Mouse (Mus musculus) heart, embryonic 15.5 days (tissue): Measurements from ENCODE around the gene Tenm4. TPM values are rescaled to one million over a fixed set of nuclear protein-coding genes. Genes with fewer than 3 reads are reported as not detected.

ENCODE experiments used
- ATAC-seq: fragments of 200-750 bp; cut with Nextera tagmentation; replicated peaks from 2 replicates; pipeline ENCODE4 v1.8.0; 2017; ENCODE audit warnings: low read depth, moderate TSS enrichment; ENCODE audit not compliant: insufficient number of reproducible peaks, insufficient read depth, low FRiP score
- H3K27ac ChIP-seq: fragments of 300-500 bp; sonication (generic); 2 replicates; pipeline ENCODE4 v1.5.1; 2015; ENCODE audit warnings: mild to moderate bottlenecking, inconsistent platforms
- H3K27me3 ChIP-seq: fragments of 300-500 bp; sonication (generic); 2 replicates; pipeline ENCODE4 v1.6.1; 2015; ENCODE audit warnings: inconsistent platforms
- H3K36me3 ChIP-seq: fragments of 300-500 bp; sonication (generic); 2 replicates; pipeline ENCODE4 v1.6.1; 2015; ENCODE audit warnings: mild to moderate bottlenecking, inconsistent platforms
- H3K4me1 ChIP-seq: fragments of 300-500 bp; sonication (generic); replicated peaks from 2 replicates; pipeline ENCODE4 v1.6.1; 2015; ENCODE audit warnings: inconsistent platforms
- H3K4me2 ChIP-seq: fragments of 300-500 bp; sonication (generic); 2 replicates; pipeline ENCODE4 v1.6.1; 2015; ENCODE audit warnings: inconsistent platforms, mild to moderate bottlenecking, moderate library complexity
- H3K4me3 ChIP-seq: fragments of 300-500 bp; sonication (generic); 2 replicates; pipeline ENCODE4 v1.5.1; 2015; ENCODE audit warnings: mild to moderate bottlenecking, inconsistent platforms
- H3K9ac ChIP-seq: fragments of 300-500 bp; sonication (generic); 2 replicates; pipeline ENCODE4 v1.6.1; 2015; ENCODE audit warnings: mild to moderate bottlenecking, inconsistent platforms
- H3K9me3 ChIP-seq: fragments of 300-500 bp; sonication (generic); replicated peaks from 2 replicates; pipeline ENCODE4 v1.6.1; 2016; ENCODE audit warnings: inconsistent platforms
- WGBS: fragments of 180-500 bp; shearing (Covaris S2); methylation state at CpG from one replicate; pipeline ENCODE4 v1.1.7; 2015; ENCODE audit warnings: mixed read lengths; 5-methylcytosine and 5-hydroxymethylcytosine counted together
- polyA plus RNA-seq: library from polyadenylated mRNA; unstranded; fragments of >200 nt; fragmentation: Nextera tagmentation; extraction: Ambion mirVana; gene quantifications from 2 replicates; pipeline ENCODE4 v1.2.1, GENCODE M21; 2015

Gene Tenm4
- polyA plus RNA-seq, 1 experiment from 2014 or later, result 7.9 TPM

DNA sequence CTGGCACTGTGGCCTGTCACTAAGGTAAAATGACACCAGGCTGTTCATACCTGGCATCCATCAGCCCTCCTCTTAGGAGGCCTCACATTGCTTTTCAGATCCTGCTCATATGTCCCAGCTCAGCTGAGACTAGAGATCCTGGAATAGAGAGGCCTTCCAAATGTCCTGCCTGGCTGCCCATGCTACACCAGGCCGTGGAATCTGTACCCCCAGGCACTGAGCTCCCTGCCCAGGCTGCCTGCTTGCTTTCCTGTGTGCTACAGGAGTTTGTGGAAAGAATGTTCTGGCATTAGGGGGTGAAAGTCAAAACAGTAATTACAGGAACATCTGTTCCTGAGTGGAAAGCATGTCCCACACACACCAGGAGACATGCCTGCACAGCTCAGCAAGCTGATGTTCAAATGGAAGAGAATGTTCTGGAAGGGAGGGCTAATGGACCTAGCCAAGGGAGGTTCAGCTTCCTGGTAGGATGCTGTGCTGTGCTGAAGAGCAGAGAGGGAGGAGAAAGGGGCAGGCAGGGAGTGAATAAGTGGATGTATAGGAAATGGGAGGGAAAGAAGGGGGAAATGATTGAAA, 313.0 kb downstream of the Tenm4 start:
- Histone ChIP-seq H3K27me3 (no peaks in the 10 kb centered on the region), H3K36me3 (no peaks in the 10 kb centered on the region), H3K9ac (no peak overlapping the region), H3K4me3 (no peak overlapping the region), H3K9me3 (no peaks in the 10 kb centered on the region), H3K4me1 (no peaks in the 10 kb centered on the region), H3K4me2 (no peak overlapping the region), H3K27ac (no peak overlapping the region)
- no peak for ATAC-seq
- 83% methylated on average over 1 of the region's 1 CpGs for WGBS

DNA sequence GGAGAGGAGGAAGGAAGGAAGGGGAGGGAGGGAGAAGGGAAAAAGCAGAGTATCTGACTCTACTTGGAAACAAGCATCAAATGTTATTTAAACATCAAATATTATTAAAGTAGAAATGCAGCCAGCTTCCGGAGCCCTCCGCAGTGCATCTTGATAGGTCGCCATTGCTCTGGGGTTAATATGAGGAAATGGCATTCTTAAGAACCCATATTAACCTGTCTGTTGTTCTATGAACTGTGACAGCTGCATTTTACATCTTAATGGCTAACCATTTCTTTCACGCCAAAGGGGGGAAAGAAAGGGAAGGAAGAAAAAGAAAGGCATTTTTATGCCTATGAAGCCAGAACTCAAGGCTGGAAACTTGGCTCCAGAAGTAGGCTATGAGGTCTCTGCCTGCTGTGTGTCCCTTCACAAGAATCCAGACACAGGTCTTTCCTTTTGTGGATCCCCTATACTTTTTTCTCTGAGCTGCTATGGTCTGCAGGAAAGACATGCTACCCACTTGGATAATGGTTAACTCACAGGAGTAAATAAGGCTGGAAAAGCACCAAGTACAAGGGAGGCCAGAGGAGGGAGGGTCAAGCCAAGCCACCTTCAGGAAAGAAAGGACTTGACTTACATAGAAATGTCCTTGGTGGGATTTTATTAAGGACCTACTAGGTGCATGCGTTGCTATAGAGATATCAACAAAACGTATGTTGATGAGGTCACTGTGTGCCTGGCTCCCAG, 318.5 kb downstream of the Tenm4 start:
- 88% methylated on average over 6 of the region's 6 CpGs for WGBS
- no peaks in the 10 kb centered on the region for H3K9me3 ChIP-seq

DNA sequence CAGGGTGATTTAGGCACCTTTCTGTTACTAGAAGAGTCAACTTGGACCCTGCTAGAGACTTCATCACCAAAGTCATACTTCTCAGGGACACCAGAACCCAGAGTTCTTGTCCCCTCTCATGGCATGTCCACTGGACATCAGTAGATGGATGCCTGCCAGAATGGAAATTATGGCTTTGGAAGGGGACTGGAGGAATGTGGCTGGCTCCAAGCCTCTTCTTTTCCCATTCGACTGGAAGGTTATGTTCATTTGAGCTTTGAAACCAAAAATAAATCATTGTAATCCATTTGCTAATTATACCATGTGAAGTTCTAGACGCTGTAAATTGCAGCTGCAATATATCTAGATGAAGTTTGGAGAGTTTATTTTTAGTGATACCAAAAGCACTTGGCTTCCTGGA, 320.9 kb downstream of the Tenm4 start:
- no peak overlapping the region for H3K4me3 ChIP-seq
- no peak overlapping the region for H3K9ac ChIP-seq
- H3K36me3 ChIP-seq, result no peaks in the 10 kb centered on the region
- no peak for ATAC-seq
- no peaks in the 10 kb centered on the region for H3K9me3 ChIP-seq
- H3K4me1 ChIP-seq, result peaks cover 9% of the 10 kb centered on the region
- H3K27ac ChIP-seq, result no peak overlapping the region
- 11% methylated on average over 2 of the region's 2 CpGs for WGBS
- H3K27me3 ChIP-seq, result no peaks in the 10 kb centered on the region
- no peak overlapping the region for H3K4me2 ChIP-seq

More for the DNA sequence above, 318.5 kb downstream of the Tenm4 start:
- no peaks in the 10 kb centered on the region for H3K36me3 ChIP-seq
- H3K27me3 ChIP-seq, result no peaks in the 10 kb centered on the region
- no peak overlapping the region for H3K9ac ChIP-seq
- H3K4me2 ChIP-seq, result no peak overlapping the region
- no peak for ATAC-seq
- no peak overlapping the region for H3K4me3 ChIP-seq
- H3K4me1 ChIP-seq, result peaks cover 9% of the 10 kb centered on the region
- no peak overlapping the region for H3K27ac ChIP-seq

DNA sequence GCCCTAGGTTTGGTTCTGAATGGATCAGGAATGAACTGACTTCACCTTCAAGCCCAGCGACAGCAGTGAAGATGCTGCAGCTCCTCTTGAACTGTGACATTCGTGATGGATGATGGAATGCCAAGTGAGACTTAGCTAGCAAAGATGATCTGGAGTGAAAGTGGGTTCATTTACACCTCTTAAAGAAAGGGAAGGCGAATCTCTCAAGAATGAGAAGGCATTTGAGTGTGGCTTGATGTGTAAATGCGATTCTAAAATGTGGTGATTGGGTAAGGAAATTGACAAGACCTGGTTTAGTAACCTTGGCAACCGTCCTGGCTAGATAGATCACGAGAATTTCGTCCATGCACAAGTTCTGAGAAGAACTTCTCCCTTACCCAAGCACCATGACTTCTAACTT, 321.6 kb downstream of the Tenm4 start:
- peaks cover 9% of the 10 kb centered on the region for H3K4me1 ChIP-seq
- no peak overlapping the region for H3K4me3 ChIP-seq
- ATAC-seq, result no peak
- 87% methylated on average over 7 of the region's 7 CpGs for WGBS
- no peak overlapping the region for H3K27ac ChIP-seq
- no peak overlapping the region for H3K4me2 ChIP-seq
- no peaks in the 10 kb centered on the region for H3K9me3 ChIP-seq
- H3K27me3 ChIP-seq, result no peaks in the 10 kb centered on the region
- H3K9ac ChIP-seq, result no peak overlapping the region
- H3K36me3 ChIP-seq, result no peaks in the 10 kb centered on the region

DNA sequence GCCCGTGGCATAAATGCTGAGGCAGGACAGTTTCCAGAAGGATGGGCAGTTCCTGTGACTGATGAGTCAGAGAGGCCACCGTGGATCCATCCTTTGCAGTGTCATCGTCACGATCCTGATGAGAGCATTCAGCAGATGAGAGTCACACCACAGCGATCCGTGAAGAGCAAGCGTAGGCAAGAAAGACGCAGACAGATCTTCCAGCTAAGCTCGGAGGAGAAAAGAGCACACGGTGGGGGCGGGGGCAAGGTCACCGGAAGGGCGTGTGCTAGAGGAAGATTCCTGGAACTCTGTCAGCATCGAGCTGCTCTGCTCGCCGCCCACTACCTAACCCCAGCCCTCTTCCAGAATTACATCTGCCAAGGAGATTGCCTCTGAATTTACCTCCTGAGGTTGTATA, 323.0 kb downstream of the Tenm4 start:
- Histone ChIP-seq H3K36me3 (no peaks in the 10 kb centered on the region), H3K9ac (no peak overlapping the region), H3K27ac (no peak overlapping the region), H3K4me1 (peaks cover 9% of the 10 kb centered on the region), H3K4me3 (no peak overlapping the region), H3K9me3 (no peaks in the 10 kb centered on the region), H3K27me3 (no peaks in the 10 kb centered on the region), H3K4me2 (no peak overlapping the region)
- no peak for ATAC-seq
- 70% methylated on average over 16 of the region's 16 CpGs for WGBS

DNA sequence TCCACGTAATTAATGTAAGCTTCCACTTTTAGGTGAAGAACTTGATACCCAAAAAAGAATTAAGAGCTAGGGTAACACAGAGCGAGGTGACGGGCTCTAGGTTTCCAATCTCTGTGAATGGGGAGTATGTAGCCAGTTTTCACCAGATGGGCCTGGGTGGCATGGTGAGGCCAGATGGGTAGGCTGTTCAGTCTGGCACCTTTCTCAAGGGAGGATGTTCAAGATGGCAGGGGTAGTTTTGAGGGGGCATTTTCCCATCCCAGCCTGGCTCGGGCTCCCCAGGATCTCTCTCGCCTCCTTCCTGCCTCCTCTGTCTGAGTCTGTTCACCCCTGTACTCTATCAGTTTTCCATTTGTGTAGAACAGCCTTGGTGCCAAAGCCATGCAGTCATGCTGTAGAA, 329.1 kb downstream of the Tenm4 start:
- Histone ChIP-seq H3K9me3 (no peaks in the 10 kb centered on the region), H3K36me3 (no peaks in the 10 kb centered on the region), H3K4me2 (no peak overlapping the region), H3K4me1 (no peaks in the 10 kb centered on the region), H3K27ac (no peak overlapping the region), H3K27me3 (no peaks in the 10 kb centered on the region), H3K4me3 (no peak overlapping the region), H3K9ac (no peak overlapping the region)
- WGBS, result 87% methylated on average over 5 of the region's 5 CpGs
- ATAC-seq, result no peak

DNA sequence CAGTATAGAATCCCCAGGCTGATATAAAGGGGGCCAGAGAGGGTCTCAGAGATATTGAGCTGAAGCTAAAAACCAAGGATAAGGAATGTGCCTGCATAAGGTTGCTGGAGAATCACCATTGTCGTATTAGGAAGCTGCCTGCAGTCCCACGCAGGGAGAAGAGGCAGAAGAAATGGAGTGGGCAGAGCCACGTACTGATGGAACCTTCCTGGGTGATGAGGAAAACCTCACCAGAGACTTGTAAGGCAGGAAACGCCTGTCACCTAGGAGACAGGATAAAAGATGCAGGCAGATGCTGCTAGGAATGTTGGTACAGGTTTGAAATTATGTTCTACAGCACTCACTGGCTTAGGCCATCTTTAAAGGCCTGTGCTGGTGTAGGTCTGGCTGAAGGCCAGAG, 329.8 kb downstream of the Tenm4 start:
- Histone ChIP-seq H3K36me3 (no peaks in the 10 kb centered on the region), H3K4me3 (no peak overlapping the region), H3K9me3 (no peaks in the 10 kb centered on the region), H3K27ac (no peak overlapping the region), H3K4me2 (no peak overlapping the region), H3K9ac (no peak overlapping the region), H3K27me3 (no peaks in the 10 kb centered on the region), H3K4me1 (no peaks in the 10 kb centered on the region)
- no peak for ATAC-seq
- WGBS, result 75% methylated on average over 4 of the region's 4 CpGs

DNA sequence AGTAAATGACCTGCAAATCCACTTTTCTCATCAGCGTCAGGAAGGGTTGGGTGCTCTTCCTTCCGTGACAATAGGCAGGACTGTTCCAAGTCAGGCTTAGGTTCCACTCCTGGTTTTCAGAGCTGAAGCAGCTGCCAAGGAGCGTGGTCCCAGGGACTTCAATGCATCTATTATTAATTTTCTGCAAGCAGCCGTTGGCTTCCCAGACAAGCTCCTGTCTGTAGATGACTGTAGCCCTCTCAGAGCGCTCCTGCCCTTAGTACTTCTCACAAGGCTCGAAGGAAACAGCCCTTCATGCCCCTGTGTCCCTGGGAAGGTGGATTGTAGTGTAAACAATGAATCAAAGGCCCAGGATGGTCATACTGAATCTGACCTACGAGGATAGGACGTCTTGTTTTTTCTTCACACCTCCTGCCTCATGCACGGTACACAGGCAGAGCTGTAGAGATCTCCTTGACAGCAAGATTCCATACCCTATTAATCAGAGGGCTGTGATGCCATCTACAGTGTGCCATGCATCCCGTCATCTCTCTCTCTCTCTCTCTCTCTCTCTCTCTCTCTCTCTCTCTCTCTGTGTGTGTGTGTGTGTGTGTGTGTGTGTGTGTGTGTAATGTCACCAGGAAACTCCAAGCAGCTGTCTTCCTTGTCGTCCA, 331.4 kb downstream of the Tenm4 start:
- Histone ChIP-seq H3K4me3 (no peak overlapping the region), H3K36me3 (no peaks in the 10 kb centered on the region), H3K4me1 (no peaks in the 10 kb centered on the region), H3K9me3 (no peaks in the 10 kb centered on the region), H3K9ac (no peak overlapping the region), H3K27me3 (no peaks in the 10 kb centered on the region), H3K4me2 (no peak overlapping the region), H3K27ac (no peak overlapping the region)
- WGBS, result 47% methylated on average over 11 of the region's 11 CpGs
- no peak for ATAC-seq

DNA sequence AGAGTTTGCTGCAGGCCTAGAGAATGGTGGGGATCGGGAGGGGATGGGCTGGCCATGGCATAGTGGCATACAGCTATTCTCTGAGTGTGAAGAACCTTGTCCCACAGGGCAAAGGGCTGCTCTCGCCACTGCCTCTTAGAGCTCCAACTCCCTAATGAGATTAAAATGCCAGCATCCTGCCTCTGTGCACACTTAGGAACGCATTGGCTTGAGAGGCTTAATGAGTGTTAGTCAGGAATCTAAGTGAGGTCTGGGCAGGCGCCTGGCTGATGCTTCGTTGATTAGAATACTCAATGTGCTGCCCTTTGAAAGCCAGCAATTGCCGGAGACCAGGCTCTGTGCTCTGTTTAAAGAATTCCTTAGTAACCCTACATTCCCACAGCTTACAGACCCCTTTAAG, 334.5 kb downstream of the Tenm4 start:
- H3K9ac ChIP-seq, result no peak overlapping the region
- no peaks in the 10 kb centered on the region for H3K4me1 ChIP-seq
- 52% methylated on average over 6 of the region's 6 CpGs for WGBS
- H3K27me3 ChIP-seq, result no peaks in the 10 kb centered on the region
- no peak overlapping the region for H3K27ac ChIP-seq
- H3K4me3 ChIP-seq, result no peak overlapping the region
- H3K9me3 ChIP-seq, result no peaks in the 10 kb centered on the region
- ATAC-seq, result no peak
- no peak overlapping the region for H3K4me2 ChIP-seq
- H3K36me3 ChIP-seq, result no peaks in the 10 kb centered on the region

DNA sequence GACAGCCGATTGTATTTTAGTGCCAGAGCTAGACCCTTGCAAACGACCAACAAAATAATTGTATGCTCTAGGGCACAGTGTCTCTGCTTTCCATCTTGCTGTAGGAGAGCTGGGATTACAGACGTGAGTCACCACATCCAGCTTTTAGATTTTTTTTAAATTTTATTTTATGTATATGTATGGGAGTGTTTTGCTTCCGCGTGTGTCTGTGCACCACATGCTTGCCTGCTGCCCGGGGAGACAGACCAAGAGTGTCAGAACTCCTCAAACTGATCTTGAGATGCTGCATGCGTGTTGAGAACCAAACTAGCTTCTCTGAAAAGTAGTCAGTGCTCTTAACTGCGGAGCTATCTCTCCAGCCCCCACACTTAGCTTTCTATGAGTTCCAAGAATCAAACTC, 336.0 kb downstream of the Tenm4 start:
- H3K27me3 ChIP-seq, result no peaks in the 10 kb centered on the region
- no peak for ATAC-seq
- H3K4me2 ChIP-seq, result no peak overlapping the region
- no peak overlapping the region for H3K4me3 ChIP-seq
- no peak overlapping the region for H3K9ac ChIP-seq
- H3K4me1 ChIP-seq, result no peaks in the 10 kb centered on the region
- H3K36me3 ChIP-seq, result no peaks in the 10 kb centered on the region
- H3K9me3 ChIP-seq, result no peaks in the 10 kb centered on the region
- no peak overlapping the region for H3K27ac ChIP-seq
- WGBS, result 85% methylated on average over 8 of the region's 8 CpGs

DNA sequence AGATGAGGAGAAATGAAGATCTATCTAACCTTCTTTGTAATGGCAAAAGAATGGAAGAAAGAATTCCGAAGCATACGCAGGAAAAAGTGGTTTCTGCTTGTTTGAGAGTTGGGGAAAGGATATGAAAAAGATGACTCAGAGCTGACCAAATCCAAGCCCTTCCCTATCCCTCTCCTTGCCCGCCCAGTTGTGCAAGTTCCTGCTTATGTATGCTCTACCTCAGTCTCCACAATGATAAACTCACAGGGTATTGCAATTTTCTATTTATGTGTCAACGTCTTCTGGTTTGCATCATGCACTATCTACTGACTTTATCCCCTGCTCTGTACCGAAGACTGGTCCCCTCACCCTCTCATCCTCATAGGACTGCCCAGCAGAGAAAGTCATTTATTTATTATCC, 339.4 kb downstream of the Tenm4 start:
- no peak overlapping the region for H3K4me3 ChIP-seq
- H3K9me3 ChIP-seq, result no peaks in the 10 kb centered on the region
- no peak overlapping the region for H3K4me2 ChIP-seq
- no peaks in the 10 kb centered on the region for H3K4me1 ChIP-seq
- no peak overlapping the region for H3K9ac ChIP-seq
- WGBS, result 56% methylated on average over 5 of the region's 5 CpGs
- no peaks in the 10 kb centered on the region for H3K27me3 ChIP-seq
- H3K36me3 ChIP-seq, result no peaks in the 10 kb centered on the region
- ATAC-seq, result no peak
- H3K27ac ChIP-seq, result no peak overlapping the region
